Mouse (Mus musculus): ENCODE results near the gene Sucla2.
"Not testable (repeated sequence)": the region's sequence is repeated elsewhere in the genome, so short reads cannot be mapped to it uniquely, and the experiment has no call there.

Gene Sucla2

DNA sequence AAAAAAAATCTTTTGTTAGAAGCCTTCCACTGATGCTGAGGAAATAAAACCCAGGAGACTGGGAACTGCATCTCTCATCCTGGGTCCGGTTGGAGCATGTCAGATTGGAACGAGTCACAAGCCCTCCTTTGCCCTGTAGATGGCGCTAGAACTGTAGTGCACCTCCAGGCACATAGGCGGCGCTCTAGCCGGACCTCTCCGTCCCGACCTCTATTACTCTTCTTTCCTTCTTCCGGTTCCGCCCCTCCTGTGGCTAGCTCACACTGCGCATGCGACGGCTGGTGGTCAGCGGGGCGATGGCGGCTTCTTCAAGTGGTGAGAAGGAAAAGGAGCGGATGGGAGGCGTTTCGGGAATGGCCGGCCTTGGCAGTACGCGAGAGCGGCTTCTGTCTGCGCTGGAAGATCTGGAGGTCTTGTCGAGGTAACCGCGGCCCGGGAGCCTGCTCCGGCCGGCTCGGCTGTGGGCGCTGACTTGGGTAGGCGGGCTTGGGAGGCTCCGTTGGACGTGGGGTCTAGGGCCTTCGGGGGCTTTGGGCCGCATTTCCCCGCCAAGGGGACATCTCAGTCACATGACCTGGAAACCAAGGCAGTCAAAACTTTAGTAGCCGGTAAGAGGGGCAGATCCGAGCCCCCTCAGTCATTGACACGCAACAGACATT lies 15.2 kb upstream of the Sucla2 start, which contains the start of gene Med4:
Med4 (plus strand) TSS at position 261 of the 659 bp plus-strand sequence.
- DNase-seq (ENCODE audit: low spot score in 2 of 2): peak; percentile 91 to 93

DNA sequence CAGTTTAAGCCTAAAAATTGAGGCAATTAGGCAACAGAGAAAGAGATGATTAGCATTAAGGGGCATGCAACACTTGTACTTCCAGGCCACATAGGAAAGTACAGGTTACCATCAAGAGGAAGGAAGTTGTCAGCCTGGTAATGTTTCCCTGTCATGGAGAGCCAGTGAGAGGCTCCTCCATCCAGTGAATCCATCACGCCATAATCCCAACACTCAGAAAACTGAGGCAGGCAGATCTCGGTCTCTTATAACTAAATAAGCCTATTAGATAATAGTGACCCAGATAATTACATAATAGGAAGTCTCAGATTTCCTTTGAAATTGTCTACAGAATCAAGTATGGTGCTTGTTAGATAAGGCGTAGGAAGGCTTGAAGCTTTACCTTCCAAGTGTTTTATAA lies 983 bp upstream of the Sucla2 start:
- no peak for DNase-seq (ENCODE audit: low spot score in 2 of 2)

DNA sequence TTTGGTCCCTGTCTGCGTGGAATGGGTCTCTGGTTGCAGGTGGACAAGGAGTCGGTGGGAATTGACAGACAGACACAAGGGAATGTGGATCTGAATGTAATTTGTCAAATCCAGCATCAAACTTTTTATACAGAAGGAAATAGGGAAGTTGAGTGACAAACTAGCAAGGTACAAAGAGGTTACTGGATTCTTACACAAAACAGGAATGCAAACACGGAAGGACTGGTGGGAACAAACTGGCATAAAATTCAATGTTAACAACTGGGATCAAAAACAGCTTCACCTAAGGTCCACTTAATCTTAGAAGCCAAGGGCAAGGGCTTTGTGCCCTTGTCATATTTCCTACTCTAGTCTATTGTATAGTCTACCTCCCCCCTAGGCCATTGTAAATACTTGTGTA lies 3.5 kb downstream of the Sucla2 start:
- DNase-seq (ENCODE audit: low spot score in 2 of 2): not testable (repeated sequence)

DNA sequence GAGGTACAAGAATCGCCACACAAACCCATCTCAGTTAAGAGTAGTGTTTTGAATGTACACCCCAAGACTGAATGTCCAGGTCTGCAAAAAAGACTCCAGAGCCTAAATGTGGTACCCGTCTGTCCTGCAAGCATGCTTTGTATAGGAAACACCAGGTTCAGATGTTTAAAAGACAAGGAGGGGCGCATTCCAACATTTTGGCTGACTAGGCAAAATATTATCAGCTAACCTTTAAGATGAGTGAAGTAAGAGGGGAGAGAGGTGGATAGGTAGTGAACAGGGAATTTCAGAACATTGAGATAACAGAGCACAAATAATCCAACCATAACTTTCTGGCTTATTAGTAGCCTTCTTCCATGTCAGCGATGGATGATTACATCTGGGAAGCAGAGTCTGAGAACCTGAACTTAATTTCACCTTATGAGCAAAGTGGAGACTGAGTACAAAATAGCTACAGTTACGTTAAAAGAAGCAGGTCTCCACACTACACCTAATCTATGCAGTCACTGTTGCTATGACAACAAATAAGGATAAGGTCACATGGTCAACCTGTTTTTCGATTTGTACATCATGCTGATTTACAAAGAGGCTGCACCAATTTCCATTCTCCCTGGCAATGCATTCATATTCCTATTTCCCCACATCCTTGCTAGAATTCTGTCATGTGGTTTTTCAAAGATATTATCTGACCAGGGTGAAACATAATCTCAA lies 8.8 kb downstream of the Sucla2 start:
- no peak for DNase-seq (ENCODE audit: low spot score in 2 of 2)

DNA sequence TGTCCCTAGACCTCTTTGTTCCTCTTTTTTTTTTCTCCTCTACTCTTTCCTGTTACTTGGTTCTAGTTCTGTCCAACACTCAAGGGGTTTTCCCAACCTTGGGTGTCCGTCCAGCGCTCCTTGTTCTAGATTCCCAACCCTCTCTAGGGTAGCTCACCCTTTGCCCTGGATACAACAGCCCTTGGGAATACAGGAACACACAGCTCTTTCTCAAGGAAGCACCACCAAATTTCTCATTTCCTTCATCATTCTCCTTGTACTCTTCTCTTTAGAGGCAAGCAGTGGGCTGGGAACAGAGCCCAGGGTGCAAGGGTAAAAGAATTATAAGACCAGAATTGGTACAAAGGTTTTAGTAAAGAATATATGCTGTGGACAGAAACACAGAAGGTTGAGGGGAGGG lies 10.5 kb downstream of the Sucla2 start:
- DNase-seq (ENCODE audit: low spot score in 2 of 2): no peak

DNA sequence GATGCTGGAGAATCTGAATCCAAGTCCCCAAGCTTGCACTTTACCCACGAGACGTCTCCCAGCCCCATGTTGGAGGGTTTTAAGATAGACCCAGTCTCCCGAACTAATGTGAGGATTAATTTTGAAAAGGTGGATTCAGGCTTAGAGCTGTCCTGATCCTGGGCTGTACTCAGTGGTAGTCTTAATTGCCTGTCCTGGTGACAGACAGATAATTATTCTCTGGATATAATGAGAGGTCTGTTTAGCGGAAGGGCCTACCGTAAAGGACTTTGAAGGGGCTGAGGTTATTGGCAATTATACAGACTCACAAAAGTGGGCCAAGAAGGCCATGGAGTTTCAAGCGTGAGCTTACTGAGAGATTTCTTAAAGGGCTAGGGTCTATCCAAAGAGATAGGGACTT lies 18.7 kb downstream of the Sucla2 start:
- DNase-seq (ENCODE audit: low spot score in 2 of 2): no peak

DNA sequence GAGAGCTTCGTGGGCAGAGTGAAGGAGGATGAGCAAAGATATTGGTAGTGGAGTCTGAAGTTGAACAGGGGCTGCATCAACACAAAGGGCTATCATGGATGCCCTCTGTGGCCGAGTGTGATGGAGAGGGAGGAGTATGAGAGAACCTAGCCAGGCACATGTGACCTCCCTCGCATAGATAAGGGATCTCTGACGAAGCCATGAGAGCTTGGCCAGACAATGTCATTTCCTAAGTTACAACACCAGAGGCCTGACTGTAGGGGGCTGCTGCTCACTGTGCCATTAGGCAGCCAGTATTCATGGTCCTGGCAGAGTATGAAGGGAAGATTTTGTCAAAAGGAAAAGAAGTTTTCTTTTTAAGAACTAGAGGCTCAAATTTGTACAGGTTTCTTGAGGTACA lies 21.9 kb downstream of the Sucla2 start:
- DNase-seq (ENCODE audit: low spot score in 2 of 2): no peak

DNA sequence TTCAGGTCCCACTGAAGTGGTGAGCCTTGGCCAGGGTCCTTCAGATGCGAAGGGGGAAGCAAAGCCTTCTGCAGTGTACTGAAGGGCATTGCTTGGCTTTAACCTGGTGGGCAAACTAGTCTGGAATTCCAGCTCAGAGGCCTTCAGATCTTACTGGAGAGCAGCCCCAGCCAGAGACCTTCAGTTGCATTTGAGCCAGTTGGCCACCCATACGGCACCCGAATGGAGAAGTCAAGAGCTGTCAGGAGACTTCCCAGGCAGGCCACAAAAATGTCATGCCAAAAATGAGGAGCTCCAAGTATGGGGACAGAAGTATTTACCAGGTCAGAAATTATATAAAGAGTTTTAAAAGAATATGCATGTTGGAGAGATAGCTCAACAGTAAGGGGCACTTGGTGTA lies 22.9 kb downstream of the Sucla2 start, which contains the start of gene Nudt15:
Nudt15 (minus strand) TSS at position 192 of the 400 bp plus-strand sequence.
- DNase-seq (ENCODE audit: low spot score in 2 of 2): no peak

DNA sequence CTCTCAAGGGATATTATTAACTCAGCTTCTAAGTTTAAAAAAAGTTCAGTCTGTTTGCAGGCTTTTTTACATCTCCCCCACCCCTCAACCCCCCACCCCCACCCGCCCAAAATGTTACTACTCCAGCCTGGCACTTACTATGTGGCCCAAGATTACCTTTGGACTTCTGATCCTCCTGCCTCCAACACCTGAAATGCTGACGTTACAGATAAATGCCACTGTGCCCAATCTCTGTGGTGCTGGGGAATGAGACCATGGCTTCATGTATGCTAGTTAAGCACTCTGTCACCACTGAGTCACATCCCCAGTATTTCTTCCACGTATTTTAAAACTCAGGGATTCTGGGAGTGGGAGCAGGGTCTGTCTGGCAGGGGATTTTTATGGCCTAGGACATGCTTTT lies 25.2 kb downstream of the Sucla2 start:
- DNase-seq (ENCODE audit: low spot score in 2 of 2): no peak

DNA sequence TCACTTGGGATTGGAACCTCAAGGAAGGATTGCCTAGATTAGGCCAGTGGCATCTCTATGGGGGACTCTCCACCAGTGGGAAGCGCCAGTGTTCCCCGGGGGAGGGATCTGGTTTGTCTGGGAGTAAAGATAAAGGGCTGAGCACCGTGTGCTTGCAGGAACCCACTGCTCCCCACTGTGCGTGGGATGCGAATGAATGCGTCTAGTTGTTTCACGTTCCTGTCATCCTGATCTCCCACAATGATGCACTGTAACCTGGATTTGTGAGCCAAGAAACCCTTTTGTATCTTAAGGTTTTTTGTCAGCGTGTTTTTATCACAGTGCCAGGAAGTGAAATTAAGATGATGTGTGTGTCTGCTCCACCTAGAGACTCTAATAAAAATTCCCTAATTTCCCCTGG lies 25.6 kb downstream of the Sucla2 start:
- no peak for DNase-seq (ENCODE audit: low spot score in 2 of 2)

DNA sequence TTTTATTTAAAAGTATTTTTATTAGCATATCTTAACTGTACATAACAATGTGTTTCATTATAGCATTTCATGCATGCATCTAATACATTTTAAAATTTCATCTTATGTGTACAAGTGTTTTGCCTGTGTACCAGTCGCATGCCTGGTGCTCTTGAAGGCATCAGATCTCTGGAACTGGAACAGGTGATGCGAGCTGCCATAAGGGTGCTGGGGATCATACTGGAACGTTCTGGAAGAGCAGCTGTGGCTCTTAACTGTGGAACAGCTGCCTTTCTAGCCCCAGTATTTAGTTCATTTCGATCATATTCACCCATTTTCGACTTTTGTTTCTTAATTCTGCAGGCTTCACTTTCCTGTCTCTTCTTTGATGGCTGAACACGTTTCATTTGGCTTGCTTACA lies 26.0 kb downstream of the Sucla2 start:
- DNase-seq (ENCODE audit: low spot score in 2 of 2): no peak

DNA sequence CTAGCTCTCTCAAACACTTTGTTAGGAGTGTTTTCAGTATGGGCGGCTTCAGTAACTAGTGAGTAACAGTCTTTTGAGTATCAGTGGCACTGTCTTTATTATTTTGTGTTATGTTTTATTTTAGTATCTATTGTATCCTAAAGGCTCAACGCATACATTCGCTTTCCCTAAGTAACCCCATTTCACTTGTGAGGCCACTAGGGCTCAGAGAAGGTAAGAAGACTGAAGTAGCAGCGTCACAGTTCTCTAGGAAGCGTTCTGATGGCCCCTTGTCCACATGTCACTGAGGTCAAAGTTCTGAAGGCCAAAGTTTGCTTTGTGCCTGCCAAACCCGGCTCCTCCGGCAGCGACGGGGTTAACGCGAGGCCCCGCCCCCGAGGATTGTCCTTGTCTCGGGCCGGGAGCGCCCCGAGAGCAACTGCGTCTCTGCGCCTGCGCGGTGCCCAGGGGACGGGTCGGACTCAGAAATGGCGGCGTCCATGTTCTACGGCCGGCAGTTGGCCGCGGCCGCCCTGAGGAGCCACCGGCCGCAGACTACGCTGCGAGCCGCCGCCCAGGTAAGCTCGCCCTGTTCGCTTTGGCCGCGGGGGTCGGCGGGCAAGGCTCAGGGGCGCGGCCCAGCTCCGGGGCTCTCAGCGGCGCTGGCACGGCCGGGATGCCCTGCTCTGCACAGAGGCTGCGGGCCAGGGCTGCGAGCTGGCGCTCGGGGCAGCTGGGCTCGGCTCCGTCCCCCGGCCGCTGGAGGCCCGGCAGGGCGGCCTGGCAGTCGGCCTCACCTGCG lies 27.4 kb downstream of the Sucla2 start:
- peak; percentile 91 to 93 for DNase-seq (ENCODE audit: low spot score in 2 of 2)

DNA sequence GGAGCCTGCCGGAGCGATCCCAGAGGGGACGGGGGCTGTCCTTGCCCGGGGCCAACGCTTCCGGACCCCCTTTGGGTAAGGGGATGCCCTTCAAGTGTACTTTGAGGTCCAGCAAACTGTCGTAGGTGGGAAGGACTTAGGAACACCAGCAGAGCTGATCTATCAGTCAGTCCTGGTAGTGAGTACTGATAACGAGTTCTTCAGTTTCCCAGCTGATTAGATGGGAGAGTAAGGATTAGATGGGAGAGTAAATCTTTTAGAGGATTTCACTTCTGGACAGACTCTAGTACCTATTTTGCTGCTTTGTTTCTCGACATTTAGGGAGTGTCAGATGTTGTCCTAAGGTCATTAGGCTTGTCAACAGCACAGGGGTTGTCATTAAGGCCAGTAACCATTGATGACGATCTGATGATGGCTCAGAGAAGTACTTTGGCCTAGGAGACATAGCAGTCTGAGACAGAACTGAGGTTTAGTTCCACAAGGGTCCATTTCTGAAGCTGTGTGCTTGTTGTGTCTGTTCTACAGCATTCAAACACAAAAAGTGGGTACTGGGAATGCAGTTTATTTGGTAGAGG lies 28.1 kb downstream of the Sucla2 start:
- no peak for DNase-seq (ENCODE audit: low spot score in 2 of 2)

DNA sequence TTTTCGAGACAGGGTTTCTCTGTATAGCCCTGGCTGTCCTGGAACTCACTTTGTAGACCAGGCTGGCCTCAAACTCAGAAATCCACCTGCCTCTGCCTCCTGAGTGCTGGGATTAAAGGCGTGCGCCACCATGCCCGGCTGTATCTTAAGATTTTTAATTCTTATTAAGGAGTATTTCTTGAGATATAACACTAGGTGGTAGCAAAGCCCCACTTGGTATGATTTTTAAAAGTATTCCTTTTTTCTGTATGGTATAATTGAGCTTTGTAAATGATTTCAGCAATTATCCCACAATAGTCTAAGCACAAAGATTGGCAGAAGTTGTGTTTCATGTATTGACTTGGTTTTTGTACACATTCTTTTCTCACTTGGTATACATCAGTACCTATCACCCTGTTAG lies 44.7 kb downstream of the Sucla2 start:
- not testable (repeated sequence) for DNase-seq (ENCODE audit: low spot score in 2 of 2)

DNA sequence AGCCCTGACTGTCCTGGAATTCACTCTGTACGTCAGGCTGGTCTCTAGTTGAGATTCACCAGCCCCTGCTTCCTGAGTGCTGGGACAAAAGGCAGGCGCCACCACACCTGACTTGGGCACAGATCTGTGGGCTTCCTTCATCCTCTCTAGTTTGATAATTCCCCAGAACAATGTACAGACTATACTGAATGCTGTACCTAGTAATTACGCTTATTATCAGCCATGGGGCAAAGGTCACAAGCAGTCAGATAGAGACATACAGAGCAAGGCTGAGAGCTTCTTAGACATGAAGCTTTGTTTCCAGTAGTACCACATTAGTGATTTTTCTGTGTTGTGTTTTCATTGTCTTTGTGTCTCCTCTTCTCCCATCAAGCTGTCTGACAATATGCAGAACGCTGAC lies 46.0 kb downstream of the Sucla2 start:
- DNase-seq (ENCODE audit: low spot score in 2 of 2): no peak

DNA sequence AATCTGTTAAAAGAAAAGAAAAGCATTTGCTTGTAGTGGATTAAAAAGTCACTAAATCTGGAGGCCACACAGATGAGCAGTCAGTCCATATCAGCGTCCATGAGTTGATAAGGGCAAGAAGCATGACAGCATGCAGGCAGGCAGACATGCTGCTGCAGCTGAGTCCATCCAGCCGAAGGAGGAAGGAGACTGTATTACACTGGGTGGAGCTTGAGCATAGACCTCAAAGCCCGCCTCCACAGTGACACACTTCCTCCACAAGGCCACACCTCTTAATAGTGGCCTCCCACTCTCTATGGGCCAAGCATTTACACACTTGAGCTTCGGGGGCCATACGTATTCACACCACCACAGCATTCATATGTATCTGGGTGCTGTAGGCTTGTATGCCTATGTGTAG lies 48.9 kb downstream of the Sucla2 start:
- no peak for DNase-seq (ENCODE audit: low spot score in 2 of 2)

DNA sequence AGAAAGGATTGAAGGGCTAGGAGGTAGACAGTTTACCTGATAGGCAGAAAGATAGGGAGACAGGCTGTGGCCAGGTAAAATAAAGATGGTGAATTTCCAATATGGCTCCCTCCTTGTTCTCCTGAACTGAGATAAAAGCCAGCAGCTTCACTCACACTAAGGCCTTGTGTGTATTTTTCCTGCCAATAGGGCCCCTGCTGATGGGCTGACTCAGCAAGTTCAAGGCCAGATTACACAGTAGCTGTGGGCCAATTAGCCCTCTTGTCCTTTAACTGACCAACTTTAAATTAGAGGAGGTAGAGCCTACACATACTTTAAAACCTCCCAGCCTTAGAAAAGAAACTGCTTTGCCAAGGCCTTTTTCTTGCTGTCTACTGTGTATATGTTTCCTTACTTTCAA lies 51.2 kb downstream of the Sucla2 start:
- DNase-seq (ENCODE audit: low spot score in 2 of 2): no peak

DNA sequence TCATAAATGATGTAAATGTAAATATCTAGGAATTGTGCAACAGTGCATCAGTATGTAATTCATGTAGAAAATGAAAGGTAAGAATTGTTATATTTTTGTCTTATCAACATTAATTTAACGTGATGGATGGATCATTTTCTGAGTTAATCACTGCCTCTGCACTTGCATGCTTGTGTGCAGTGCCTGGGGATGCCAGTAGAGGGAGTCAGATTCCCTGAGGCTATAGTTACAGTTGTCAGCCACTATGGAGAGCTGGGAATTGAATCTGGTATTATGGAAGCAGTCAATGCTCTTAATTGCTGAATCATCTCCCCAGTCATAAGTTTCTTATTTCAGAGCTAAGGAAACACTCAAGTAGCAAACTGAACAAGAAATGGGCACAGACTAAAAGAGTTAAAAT lies 63.0 kb downstream of the Sucla2 start:
- no peak for DNase-seq (ENCODE audit: low spot score in 2 of 2)

DNA sequence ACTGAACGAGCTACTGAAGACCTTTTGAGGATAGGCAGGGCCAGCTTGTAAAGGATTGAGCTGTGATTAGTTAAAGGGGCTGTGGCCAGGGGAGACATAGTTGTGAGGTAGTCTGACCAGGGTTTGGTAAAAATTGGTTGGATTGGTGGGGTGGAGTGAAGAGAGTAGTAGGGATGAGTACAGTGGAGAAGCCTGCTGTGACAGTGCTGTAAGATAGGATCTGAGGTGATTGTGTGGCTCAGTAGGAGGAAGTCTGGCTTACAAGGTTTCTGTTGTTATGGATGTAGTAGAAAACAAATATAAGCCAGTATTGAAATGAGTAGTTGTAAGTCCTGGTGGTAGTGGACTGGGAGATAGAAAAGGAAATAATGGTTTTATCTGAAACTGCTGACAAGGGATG lies 67.0 kb downstream of the Sucla2 start:
- no peak for DNase-seq (ENCODE audit: low spot score in 2 of 2)

DNA sequence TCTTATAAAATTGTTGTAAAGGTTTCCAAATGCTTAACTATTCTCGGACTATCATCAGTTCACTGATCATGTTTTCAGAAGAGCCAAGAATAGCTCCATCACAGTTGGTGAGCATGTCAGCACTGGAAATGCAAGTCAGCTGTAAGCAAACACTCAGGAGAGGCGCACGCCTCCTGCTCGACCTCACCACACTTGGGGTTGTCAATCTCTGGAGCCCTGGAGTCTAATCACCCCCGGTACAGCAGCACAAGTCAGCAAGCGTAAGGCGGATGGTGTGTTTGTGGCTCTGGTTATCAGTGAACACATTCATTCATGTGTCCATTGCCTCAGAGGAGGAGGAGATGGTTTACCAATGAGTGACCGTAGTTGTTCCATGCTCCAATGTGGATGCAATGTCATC lies 74.6 kb downstream of the Sucla2 start:
- DNase-seq (ENCODE audit: low spot score in 2 of 2): peak in 1 of 2 experiments; percentile 4

DNA sequence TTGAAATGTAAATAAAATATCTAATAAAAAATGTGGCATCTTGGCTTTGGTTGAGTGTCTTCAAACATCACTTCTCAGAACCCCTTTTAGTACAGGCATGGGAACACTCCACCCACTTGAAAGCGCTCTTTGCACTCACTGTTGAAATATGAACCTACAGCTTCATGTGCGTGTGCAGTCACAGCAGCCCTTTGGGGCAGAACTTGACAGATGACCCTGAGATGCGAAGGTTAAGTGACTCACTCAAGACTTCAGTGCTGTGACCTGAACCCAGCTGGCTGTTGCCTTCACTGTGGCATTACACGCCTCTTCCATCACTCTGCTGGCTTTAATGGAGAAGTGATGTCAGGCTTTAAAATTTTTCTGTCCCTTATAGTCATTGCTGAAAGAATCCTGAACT lies 82.6 kb downstream of the Sucla2 start:
- DNase-seq (ENCODE audit: low spot score in 2 of 2): no peak
